Mouse (Mus musculus) olfactory bulb, adult 2 months (tissue): Measurements from ENCODE around the gene Sh3gl2.

Source experiments
- CTCF ChIP-seq: fragments of 200-500 bp; IDR thresholded peaks from 2 replicates; pipeline ENCODE4 v1.5.1; 2012; ENCODE audit warnings: low read depth, mild to moderate bottlenecking, low read length, moderate library complexity; ENCODE audit not compliant: insufficient read depth
- POLR2A ChIP-seq: fragments of 200-500 bp; IDR thresholded peaks from 2 replicates; pipeline ENCODE4 v1.6.1; 2012; ENCODE audit warnings: mild to moderate bottlenecking, low read depth, low read length, moderate library complexity; ENCODE audit not compliant: insufficient read depth

- TF ChIP-seq POLR2A: no peak
- TF ChIP-seq CTCF: no peak
Observed at GRCm38 (mm10) chr4:85326052-85326451, 121.1 kb downstream of the Sh3gl2 start.
